Mouse (Mus musculus): Measurements from ENCODE around the gene Osbpl6.

DNA sequence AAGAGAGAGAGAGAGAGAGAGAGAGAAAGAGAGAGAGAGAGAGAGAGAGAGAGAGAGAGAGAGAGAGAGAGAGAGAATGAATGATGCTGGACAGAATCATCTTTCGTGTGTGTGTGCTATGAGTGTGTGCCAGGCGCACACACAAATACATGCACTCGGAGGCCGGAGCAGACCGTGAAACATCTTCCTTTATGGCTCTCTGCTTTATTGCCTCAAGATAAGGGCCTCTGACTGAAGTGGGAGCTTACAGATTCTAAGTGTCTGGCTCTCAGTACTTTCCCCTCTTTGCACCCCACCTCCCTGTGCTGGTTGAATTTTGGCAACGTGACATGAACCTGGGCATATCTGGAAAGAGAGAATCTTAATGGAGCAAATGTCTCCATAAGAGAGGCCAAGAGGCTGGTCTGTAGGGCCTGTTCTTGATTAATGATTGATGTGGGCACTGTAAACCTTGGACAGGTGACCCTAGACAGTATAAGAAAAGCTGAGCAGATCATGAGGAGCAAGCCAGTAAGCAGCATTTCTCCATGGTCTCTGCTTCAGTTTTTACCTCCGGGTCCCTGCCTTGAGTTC is 29.4 kb downstream of the Osbpl6 start:
- TF ChIP-seq CTCF (IDR thresholded peaks at IDR 0.05; ENCODE audit: insufficient read depth, low read length) = no peak
- TF ChIP-seq POLR2A (IDR thresholded peaks at IDR 0.05; ENCODE audit: borderline replicate concordance, extremely low read depth, low read depth, low read length) = no peak
